Mouse (Mus musculus): ENCODE data around the gene Gpc6.

Gpc6 gene

DNA sequence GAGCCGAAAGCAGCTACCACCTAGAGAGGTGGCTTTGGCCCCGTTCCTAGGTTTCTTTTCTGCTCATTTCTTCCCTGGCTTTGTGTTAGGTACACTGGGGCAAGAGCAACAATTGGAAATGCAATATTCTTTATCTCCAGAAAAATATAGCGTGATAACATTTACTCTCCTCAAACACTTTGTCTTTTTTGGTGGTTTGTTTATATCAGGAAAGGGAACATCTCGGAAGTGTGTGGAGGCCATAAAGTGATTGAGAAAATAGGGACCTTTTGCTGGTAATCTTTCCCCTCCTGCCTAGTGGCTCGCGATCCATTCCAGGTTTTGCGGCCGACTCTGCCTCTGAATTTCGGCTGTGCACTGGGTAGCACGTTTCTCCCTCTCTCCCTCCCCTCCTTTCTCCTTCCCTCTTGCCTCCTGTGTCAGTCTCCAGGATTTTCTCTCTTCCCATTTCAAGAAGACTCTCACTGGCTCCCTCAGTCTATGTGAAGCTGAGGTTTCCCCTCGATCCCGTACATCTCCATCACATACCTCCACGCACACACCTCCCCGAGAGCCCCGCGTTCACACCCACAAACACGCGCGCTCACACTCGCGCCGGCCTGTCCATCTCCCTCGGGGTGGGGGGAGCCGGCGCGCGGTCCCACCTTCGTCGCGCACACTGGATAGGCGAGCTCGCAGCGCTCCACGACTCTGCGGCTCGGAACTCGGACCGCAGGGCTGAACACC is at the start of gene Gpc6:
Gpc6 (plus strand) TSS at position 440 of the 726 bp plus-strand sequence.
- peak; percentile 68 to 73 for DNase-seq (ENCODE audit: low spot score in 2 of 2)

DNA sequence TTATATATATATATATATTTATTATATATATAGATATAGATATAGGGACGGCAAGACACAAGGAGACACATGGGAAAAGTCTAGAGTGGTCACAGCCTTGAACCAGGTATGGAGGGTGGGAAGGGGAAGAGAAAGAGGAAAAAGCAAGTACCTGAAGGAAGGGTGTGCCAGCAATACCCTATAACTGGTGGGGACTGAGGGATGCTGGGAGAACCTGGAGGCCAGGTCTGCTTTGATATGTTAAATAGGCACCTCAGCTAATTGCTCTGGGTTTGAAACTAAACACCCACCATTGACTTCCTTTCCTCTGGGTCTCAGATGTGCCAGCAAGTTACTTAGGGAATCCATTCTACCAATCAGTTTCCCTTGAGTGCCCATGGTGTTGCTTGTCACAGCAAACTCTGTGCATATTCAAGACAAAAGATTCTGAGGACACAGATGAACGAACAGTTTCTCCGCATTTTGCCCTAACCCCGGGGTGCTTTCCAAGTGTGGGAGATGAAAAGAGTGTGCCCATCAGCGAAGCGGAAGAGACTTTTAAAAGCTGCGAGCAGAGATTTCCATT is 42.6 kb upstream of the Gpc6 start:
- no peak for DNase-seq (ENCODE audit: low spot score in 2 of 2)

DNA sequence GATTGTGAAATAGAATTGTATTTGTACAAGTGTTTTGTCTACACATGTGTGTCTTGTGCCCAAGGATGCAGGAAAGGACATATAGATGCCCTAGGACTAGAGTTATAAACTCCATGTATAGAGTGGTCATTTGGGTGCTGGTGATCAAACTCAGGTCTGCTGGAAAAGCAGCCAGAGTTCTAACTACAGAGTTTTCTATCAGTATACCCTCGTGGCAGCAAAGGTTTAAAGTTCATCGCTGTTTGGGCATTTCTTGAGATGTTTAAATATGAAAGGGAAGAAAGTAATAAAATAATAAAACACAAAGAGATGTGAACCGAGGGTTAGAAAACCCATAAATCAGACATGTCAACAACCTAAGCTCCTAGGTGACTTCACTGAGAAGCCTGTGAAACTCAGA is 30.8 kb upstream of the Gpc6 start:
- DNase-seq (ENCODE audit: low spot score in 2 of 2) = no peak

DNA sequence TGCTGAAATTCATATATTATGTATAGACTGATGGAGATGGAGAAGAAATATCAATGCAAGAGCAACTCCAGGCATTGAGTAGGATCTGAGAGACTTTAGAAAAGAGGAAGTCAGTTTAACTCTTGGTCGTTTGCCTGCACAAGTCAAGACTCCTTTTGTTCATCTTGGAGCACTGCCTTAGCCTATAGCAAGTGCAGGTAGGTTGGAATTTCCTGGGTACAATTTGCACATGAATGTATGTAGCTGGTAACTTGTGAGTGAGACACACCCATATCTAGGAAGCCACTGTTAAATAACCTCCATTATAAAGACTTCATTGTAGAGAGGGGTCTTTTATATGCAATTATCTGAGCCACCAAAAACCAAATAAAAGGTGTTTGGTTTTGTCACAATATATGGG is 27.1 kb upstream of the Gpc6 start:
- no peak for DNase-seq (ENCODE audit: low spot score in 2 of 2)

DNA sequence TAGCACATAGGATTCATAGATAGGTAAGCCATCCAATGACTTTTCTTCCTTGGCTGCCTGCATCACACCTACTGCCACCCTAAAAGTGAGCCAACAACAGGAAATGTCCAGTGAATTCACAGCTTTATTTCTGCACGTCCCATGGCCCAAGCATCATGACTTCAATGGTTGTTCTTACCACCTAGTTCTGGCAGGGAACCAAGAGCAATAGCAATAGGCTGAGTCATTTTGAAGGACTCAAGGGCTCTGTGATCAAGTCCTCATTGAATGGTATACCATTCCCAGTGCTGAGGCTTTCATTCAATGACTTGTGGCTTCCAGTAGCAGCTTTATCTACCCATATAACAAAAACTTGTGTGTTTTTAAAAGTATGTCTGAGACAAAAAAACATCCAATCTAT is 13.3 kb upstream of the Gpc6 start:
- no peak for DNase-seq (ENCODE audit: low spot score in 2 of 2)

DNA sequence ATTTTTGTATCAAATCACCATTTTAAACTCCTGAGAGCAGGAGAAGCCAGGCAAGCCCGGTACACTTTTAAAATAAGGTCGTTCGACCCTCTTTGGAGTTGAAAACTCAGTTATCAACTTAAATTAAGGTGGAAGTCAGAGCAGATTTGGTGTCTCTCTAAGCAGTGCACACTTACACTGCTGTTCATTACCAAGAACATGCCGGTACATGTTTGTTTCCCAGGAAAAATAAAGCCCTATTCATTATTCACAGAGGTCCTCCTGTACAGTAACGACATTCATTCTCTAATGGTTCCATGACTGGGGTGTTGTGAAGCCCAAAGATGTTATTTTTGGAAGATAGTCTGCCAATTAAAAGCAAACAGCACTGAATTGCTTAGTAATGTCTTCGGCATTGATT is 8.2 kb upstream of the Gpc6 start:
- DNase-seq (ENCODE audit: low spot score in 2 of 2) = no peak

DNA sequence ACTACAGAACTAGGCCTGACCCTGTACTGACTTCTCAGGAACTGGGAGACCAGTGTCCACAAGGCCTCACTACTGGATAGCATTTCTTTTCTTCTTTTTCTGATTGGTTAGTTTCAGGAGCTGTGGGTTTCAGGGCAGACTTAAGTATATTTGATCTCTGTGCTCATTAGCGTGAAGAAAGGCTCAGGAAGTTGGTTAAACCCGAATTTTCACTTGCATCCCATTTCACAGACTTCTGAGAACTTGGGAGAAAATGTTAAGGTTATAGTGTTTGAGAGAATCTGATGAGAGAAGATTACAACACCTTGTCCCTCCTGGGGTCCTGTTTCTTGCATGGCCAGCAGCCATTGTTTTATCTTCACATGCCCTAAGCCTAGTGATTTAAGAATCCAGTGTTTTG is 849 bp upstream of the Gpc6 start:
- no peak for DNase-seq (ENCODE audit: low spot score in 2 of 2)

DNA sequence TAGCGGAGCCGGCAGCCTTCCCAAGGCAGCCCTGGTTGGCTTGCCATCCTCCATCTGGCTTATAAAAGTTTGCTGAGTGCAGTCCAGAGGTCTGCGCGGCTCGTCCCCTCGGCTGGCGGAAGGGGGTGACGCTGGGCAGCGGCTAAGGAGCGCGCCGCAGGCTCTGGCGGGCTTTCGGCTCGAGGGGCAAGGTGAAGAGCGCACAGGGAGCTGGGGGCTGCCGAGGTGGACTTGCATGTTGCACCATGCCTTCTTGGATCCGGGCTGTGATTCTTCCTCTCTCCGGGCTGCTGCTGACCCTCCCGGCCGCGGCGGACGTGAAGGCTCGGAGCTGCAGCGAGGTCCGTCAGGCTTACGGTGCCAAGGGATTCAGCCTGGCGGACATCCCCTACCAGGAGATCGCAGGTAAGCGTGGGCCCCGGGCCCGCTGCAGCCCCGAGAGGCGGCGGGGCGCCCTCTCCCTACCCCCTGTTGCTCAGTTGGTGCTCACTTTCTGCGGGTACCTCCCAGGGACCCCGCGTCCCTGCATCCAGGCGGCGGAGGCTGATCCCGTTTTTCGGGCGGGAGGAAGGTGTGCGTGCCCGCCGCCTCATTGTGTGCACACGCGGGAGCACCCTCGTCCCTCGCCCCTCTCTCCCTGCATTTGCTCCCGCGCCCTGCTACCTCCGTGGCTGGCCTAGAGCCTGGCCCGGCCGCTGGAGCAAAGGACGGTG is 732 bp downstream of the Gpc6 start:
- DNase-seq (ENCODE audit: low spot score in 2 of 2) = peak; percentile 7 to 30

DNA sequence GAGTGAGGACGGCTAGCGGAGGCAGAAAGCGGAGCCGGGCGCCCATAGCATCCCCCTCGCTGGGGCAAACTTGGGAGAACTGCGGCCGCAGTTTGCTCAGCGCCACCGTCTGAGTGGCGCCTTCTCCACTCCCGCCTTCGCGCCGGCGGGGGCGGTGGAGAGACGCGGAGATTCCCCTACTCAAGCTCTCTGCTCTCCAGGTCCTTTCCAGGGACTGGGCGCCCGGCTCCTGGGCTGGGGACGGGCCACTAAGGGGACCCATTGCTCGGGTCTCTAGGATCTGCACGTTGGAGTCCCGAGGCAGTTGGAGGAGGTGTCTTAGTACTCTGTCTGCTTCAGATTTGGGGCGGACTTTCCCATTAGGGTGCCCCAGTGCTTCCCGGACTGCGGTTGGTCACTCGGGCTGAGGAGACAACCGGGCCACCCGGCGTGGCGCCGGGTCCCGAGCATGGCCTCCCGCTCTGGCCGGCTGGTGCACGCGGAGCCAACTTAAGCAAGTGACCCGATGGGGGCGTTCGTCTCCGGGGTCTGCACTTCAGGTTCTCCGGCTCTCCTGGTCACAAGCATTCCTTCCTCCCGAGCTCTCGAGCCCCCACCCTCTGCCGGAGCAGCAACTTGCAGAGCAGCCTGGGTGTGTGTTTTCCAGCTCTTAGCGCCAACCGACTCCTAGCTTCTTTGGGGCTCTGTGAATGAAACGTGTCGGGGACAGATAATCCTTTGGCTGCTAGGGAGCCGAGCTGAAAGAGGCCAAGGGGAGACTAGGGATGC is 1.5 kb downstream of the Gpc6 start:
- peak; percentile 52 to 65 for DNase-seq (ENCODE audit: low spot score in 2 of 2)

DNA sequence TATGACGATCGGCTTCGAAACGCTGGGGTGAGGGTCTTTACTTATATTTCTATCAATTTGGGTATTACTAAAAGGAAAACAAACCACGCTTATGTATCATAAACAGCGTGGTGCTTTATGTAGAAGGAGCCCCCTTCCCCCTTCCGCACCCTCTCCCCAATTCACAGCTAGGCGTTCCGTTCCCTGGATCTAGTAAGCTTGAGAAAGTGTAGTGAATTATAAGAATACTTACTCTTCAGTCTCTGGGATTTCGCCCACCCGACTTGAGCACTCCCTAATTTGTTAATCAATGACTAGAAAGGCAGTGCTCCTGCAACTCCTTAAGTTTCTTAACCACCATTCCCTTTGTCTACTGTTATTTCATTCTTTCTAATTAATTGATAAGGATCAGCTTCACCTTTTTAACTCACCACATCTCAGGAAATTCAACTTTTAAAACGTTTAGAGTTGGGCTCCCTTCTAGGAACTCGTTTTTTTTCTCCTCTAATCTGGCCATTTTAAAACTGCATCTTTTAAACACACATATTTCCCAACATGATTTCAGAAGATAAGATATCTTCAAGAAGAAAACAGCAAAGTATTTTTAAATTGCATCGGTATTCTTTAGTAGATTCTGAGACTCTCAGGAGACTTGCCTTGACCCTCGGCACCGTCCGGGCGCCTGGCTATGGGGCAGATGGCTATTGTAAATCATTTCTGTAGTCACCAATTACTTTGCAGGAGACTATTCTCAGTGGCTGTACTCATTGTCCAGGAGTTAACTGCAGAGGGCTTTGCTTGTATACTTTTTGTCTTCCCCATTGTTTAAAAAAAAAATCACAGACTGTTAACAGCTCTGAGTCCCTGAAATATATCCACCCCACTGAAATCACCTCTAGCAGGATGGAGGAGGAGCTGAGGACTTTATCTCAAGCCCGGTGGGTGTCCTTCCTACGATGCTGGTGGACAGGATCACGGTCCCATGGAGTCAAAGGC is 2.5 kb downstream of the Gpc6 start:
- no peak for DNase-seq (ENCODE audit: low spot score in 2 of 2)

DNA sequence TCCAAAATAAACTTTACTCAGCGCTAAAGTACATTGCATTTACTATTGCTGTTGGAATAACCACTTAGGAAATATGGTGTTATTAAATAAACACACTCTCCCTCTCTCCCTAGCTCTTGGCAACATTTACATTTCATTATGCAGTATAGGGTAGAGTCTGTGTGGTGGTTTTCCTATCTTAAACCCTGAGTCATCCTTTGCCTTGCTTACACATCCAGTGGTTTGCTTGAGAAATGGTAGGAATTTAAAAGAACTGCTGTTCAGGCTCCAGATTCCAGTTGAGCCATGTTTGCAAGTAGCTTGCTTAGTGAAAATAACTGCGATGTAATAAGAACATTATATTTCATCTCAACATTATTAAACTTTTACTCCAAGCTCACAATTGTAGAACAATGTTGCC is 3.3 kb downstream of the Gpc6 start:
- DNase-seq (ENCODE audit: low spot score in 2 of 2) = no peak

DNA sequence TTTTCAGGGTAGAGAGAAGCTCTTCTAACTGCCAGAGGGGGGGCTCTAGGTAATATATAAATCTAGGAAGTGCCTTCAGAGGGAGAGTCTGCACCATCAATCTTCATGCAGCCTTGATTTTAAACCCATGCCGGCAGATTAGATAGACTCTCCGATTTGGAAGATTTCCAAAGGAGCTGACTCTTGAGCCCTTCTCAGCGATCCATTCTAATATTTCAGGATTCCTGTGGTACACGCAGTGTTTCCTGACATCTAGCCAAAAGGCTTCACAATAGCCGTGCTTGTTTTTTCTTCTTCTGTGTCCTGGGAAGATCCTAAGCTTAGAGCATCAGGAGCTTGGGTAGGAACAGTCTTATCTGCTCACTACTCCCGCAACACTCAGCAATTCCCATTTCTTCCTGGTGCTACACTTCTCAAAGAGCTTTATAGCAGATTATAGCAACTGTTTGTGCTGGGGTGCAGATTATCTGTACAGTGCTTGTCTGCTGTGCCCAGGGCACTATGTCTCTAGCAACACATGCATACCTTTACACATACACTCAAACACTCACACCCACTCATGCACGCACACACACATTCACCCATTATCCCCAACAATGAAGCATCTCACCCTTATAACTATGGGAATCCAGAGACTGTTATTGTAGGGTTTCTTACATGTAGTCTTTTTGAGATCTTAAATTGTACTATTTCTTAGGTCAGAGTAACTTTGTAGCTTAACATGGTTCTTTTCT is 3.8 kb downstream of the Gpc6 start:
- DNase-seq (ENCODE audit: low spot score in 2 of 2) = no peak

DNA sequence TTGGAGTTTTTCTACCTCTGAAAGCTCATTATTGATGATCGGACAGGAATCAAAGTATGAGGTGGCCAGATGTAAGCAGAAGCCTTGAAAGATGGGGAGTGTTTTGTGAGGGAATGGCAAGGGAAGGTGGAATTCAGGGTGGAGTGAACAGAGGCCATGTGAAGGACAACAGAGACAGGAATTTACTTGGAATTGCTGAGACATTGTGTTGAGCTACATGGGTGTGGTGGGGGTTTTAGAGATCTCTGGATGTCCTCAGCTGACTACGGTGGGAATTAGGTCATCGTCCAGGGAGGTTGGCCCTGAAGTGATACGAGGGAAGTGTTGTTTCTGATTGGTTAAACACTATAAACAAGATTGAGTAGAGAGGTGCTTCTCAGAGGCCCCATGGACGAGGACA is 8.7 kb downstream of the Gpc6 start:
- no peak for DNase-seq (ENCODE audit: low spot score in 2 of 2)

DNA sequence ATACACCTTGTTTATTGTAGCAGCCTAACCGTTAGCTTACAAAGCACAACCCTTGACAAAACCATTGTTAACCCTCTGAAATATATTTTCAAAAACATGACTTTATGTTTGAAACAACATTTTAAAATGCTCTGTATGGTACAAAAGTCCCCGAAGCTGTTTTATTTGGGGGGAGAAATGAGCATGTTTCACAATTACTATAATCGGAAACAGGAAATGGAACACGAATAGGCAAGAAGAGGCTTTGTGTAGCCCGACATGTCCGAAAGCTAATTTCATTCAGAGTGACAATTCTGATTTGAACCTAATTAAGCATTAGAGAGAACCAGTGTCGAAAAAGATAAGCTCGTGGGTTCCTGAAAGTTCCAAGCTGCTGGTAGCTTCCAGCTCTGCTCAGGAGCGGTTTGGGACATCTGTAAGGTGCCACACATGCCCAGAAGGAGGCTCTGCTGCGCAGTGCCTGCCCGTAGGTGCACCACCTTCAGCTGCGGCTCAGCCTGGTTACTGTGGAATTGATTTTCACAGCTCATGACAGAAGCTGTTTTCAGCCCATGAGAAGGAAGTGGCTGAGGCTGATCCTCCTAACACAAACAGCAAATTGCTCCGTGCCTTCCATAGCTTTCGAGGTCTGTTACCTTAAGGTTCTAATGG is 12.9 kb downstream of the Gpc6 start:
- DNase-seq (ENCODE audit: low spot score in 2 of 2) = no peak

DNA sequence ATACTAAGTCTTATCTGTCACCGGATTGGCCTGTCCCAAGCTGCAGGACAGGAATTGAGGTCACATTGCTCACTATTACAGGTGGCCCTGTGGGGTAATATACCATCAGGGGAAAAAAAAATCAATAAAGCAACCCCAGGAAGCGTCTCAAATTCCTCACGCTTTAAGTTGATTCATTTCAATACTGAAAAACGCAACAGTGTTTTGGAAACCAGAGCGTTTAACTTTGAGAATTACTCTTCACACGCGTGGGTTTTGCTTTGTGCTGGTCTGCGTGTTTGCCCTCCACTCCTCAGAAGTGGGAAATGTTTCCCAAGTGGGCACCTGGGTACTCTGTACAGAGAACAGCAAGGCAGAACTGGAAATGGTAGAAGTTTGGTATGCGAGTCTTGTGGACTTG is 13.6 kb downstream of the Gpc6 start:
- no peak for DNase-seq (ENCODE audit: low spot score in 2 of 2)

DNA sequence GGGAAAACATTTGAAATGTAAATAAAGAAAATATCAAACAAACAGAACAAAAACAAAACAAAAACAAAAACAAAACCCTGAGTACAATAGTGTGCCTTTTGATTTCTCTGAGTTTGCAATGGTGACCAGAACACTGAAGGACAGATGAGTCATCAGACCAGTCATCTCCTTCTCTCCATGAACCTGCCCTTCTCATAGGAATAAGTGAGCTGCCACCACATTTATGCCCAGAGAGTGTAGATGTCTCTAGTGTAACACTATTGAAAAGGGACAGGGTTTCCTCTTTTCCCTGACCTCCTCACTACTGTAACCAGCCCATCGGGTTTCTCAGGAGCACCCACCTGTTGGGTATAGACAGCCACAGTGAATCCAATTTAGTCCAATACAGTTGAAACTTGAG is 14.4 kb downstream of the Gpc6 start:
- DNase-seq (ENCODE audit: low spot score in 2 of 2) = no peak

DNA sequence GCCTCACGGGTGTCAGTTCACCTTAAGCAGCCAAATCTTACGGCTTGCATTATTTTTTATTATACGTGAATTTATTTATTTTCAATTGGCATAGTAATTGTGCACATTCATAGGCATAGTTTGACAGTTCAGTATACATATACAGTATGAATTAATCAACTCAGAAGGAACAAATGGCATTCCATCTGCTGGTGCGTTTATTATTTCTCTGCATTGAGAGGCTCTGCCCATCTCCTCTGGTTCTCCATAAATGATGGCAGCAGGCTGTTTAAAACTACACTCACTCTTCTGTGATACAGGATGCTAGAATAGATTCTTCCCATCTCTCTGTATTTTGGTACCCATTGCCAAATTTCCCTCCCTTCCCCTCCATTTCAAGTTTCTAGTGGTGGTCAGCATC is 16.7 kb downstream of the Gpc6 start:
- DNase-seq (ENCODE audit: low spot score in 2 of 2) = no peak

DNA sequence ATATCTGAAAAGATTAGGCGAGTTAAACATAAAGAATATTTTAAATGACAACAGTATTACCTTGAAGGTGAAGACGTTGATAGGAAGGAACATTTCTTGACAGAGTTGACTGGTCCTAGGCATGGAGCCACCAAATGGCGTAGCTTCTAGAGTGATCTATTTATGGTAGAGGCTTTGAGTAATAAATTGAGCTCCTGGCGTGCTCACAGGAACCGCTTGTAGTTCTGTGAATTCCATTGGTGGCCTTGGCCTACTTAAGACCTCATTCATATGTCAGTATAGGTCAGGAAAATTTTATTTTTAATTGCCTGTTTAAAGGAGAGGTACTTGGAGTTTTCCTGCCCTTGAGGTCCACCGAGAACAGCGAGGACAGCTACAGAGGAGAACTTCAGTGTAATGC is 18.6 kb downstream of the Gpc6 start:
- no peak for DNase-seq (ENCODE audit: low spot score in 2 of 2)

DNA sequence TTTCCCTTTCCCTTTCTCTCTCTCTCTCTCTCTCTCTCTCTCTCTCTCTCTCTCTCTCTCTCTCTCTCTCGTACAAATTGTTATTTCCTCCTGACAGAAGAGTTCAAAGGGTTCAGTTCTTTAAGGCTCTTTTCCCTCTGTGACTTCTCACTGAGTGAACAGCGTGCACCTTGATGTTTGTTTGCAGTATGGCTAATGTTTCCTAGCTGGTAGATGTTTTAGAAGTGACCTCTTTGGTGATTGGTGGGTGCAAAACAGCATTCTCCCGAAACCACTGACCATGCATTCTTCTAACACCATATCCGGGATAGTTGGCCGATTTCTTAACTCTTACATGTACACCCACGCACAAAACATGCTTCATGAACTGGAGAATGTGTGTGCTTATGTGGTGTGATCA is 20.9 kb downstream of the Gpc6 start:
- DNase-seq (ENCODE audit: low spot score in 2 of 2) = no peak

DNA sequence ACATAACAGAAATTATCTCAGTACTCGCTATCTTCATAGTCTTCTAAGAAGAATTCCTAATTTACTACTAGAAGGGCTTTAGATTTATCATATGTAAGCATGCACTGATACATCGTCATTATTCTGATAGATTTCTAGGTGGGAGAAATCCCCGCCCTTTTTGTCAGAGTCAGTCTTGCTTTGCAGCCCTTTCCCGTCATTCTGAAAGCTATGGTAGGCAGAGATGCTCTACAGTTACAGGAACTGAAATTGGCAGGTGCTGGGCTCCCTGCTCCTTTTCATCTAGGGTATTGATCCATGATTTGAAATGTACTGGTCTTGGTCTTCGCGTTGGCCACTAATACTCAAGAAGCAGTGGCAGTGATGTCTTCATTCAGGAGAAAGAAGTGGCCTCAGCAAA is 22.3 kb downstream of the Gpc6 start:
- no peak for DNase-seq (ENCODE audit: low spot score in 2 of 2)

Data from frontal cortex, postnatal 14 days (tissue).